Mouse (Mus musculus): ENCODE results near the gene Lrmda.

Lrmda gene

DNA sequence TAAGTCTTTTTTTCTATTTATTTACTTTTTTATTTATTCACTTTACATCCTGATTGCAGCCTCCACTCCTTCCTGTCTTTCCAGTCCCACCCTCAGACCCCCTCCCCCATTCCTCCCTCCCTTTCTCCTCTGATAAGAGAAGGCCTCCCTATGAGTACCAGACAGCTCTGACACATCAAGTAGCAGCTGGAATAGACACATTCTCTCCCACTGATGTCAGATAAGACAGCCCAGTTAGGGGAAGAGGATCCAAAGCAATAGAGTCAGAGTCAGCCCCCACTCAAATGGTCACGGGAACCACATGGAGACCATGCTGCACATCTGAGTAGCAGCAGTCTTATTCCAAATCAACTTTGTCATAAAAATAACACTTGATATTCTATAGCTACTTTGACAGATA lies 700.5 kb downstream of the Lrmda start:
- H3K36me3 ChIP-seq (ENCODE audit: insufficient read depth, low read length) = no peaks in the 10 kb centered on the region
- H3K9me3 ChIP-seq (ENCODE audit: low read length) = no peaks in the 10 kb centered on the region

DNA sequence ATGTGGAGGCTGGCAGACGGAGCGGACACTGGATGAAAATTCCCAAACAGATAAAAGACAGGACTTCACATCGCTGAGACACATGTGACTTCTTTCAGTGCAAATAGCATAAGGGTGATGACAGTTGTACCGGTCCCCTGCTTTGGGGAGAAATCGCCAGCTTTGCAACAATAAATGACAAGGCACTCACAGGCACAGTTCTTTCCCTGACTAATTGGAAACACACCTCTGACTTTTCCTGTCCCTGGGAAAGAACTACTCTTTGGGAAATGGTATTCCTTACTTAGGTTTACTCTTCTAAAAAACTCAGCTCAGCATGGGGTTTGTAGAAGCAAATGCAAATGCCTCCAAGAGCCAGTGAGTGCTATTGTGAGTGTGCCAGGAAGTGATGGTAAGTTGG lies 702.3 kb downstream of the Lrmda start:
- TF ChIP-seq POU5F1 (IDR thresholded peaks at IDR 0.05; ENCODE audit: borderline replicate concordance, low read length) = no peak
- TF ChIP-seq CTCF (conservative IDR thresholded peaks at IDR 0.05; ENCODE audit: low read length) = no peak
- TF ChIP-seq NANOG (IDR thresholded peaks at IDR 0.05; ENCODE audit: borderline replicate concordance, low read length) = no peak
- no peaks in the 10 kb centered on the region for H3K4me1 ChIP-seq (replicated peaks; ENCODE audit: low read depth, low read length)

More for the DNA sequence above, 700.5 kb downstream of the Lrmda start:
- TF ChIP-seq NANOG (IDR thresholded peaks at IDR 0.05; ENCODE audit: borderline replicate concordance, low read length) (no peak), CTCF (conservative IDR thresholded peaks at IDR 0.05; ENCODE audit: low read length) (no peak), POU5F1 (IDR thresholded peaks at IDR 0.05; ENCODE audit: borderline replicate concordance, low read length) (no peak)
- H3K4me1 ChIP-seq (replicated peaks; ENCODE audit: low read depth, low read length) = no peaks in the 10 kb centered on the region
- no peak overlapping the region for H3K4me3 ChIP-seq (replicated peaks; ENCODE audit: low read length)
- H3K27me3 ChIP-seq (ENCODE audit: insufficient read depth, low read length) = no peaks in the 10 kb centered on the region

DNA sequence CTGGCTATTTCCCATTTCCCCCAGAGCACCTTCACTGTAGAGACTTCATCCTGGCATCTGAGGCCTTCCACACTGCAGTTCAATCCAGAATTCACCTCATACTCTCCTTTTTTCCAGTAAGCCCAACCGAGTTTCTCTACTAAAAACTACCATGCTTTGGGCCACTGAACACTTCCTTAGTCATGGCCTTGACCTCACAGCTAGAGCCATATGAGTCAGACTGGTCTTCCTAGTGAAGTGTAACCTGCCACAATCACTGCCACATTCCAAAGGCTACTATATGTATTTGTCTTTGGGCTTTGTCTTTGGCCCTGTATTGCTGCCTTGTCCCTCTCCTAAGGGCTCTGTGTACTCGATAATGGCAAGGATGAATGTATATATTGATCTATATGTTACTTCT lies 708.0 kb downstream of the Lrmda start:
- H3K4me1 ChIP-seq (replicated peaks; ENCODE audit: low read depth, low read length) = no peaks in the 10 kb centered on the region
- H3K9me3 ChIP-seq (ENCODE audit: low read length) = no peaks in the 10 kb centered on the region
- no peak for TF ChIP-seq NANOG (IDR thresholded peaks at IDR 0.05; ENCODE audit: borderline replicate concordance, low read length)
- TF ChIP-seq POU5F1 (IDR thresholded peaks at IDR 0.05; ENCODE audit: borderline replicate concordance, low read length) = no peak
- TF ChIP-seq CTCF (conservative IDR thresholded peaks at IDR 0.05; ENCODE audit: low read length) = no peak
- no peak overlapping the region for H3K4me3 ChIP-seq (replicated peaks; ENCODE audit: low read length)
- no peaks in the 10 kb centered on the region for H3K36me3 ChIP-seq (ENCODE audit: insufficient read depth, low read length)
- H3K27me3 ChIP-seq (ENCODE audit: insufficient read depth, low read length) = no peaks in the 10 kb centered on the region

More for the DNA sequence above, 702.3 kb downstream of the Lrmda start:
- H3K4me3 ChIP-seq (replicated peaks; ENCODE audit: low read length) = no peak overlapping the region
- no peaks in the 10 kb centered on the region for H3K36me3 ChIP-seq (ENCODE audit: insufficient read depth, low read length)
- H3K27me3 ChIP-seq (ENCODE audit: insufficient read depth, low read length) = no peaks in the 10 kb centered on the region
- H3K9me3 ChIP-seq (ENCODE audit: low read length) = no peaks in the 10 kb centered on the region

DNA sequence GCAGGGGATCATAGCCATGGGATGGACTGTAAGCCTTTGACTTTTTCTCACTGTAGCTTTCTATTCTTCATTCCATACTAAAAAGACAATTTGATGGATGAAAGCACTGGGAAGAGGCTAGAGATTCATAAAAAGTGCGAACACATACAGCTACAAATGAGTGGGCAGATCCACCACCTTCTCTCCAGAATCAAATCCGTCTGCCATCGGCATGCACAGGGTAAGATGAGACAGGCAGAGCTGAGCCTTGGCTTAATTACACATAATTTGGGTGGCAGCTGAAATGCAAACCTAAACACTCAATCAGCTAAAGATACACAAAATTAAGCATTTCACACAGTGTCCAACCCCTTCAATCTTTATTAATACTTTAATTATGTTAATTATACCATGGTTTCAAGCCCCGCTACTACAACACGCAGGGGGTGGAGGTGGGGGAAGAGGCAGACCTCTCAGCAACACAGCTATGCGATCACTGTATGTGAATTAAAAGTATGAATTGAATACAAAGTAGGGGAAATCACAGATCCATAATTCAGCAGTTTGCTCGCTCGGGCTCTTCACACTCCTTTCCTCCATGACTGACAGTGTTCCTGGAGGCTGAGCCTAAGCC lies 709.2 kb downstream of the Lrmda start:
- H3K36me3 ChIP-seq (ENCODE audit: insufficient read depth, low read length) = no peaks in the 10 kb centered on the region
- no peaks in the 10 kb centered on the region for H3K4me1 ChIP-seq (replicated peaks; ENCODE audit: low read depth, low read length)
- TF ChIP-seq NANOG (IDR thresholded peaks at IDR 0.05; ENCODE audit: borderline replicate concordance, low read length) = no peak
- no peak for TF ChIP-seq POU5F1 (IDR thresholded peaks at IDR 0.05; ENCODE audit: borderline replicate concordance, low read length)
- TF ChIP-seq CTCF (conservative IDR thresholded peaks at IDR 0.05; ENCODE audit: low read length) = no peak
- H3K4me3 ChIP-seq (replicated peaks; ENCODE audit: low read length) = no peak overlapping the region
- H3K9me3 ChIP-seq (ENCODE audit: low read length) = no peaks in the 10 kb centered on the region
- no peaks in the 10 kb centered on the region for H3K27me3 ChIP-seq (ENCODE audit: insufficient read depth, low read length)

DNA sequence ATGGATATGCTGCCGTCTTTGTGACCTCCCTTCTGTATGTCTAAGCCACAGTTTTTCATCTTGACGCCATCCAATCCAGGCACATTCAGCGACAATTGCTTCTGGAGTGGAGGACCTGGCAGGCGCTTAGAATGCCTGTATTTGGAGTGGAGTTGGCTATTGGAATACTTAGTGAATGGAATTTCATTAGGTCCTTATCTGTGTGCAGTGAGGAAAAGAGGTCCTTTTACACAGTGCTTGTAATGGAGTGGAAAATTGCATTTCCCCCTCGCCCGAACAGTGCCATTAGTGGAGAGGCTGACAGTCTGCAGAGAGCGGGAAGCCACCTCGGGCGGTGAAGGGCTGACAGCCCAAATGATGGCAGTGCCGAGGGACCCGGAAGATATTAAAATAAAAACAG lies 719.1 kb downstream of the Lrmda start:
- H3K36me3 ChIP-seq (ENCODE audit: insufficient read depth, low read length) = no peaks in the 10 kb centered on the region
- no peak for TF ChIP-seq CTCF (conservative IDR thresholded peaks at IDR 0.05; ENCODE audit: low read length)
- no peak for TF ChIP-seq NANOG (IDR thresholded peaks at IDR 0.05; ENCODE audit: borderline replicate concordance, low read length)
- TF ChIP-seq POU5F1 (IDR thresholded peaks at IDR 0.05; ENCODE audit: borderline replicate concordance, low read length) = no peak
- no peaks in the 10 kb centered on the region for H3K27me3 ChIP-seq (ENCODE audit: insufficient read depth, low read length)
- no peaks in the 10 kb centered on the region for H3K4me1 ChIP-seq (replicated peaks; ENCODE audit: low read depth, low read length)
- no peak overlapping the region for H3K4me3 ChIP-seq (replicated peaks; ENCODE audit: low read length)
- H3K9me3 ChIP-seq (ENCODE audit: low read length) = no peaks in the 10 kb centered on the region

DNA sequence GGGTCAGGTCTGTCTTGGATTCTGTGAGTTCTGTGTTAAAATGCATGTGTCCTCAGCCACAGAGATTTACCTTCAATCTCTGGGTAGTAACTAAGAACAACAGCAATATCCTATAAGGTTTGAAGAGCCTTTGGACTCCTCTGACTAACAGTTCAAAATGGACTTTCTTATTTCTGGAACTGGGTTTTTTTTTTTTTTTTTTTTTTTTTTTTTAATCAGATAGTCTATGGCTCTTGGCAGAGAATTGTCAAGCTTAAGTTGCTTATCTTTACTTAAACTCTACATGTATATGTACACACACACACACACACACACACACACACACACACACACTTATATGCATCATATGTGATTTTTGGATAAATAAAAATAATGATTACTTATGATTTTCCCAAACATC lies 723.0 kb downstream of the Lrmda start:
- Histone ChIP-seq H3K4me1 (replicated peaks; ENCODE audit: low read depth, low read length) (peaks cover 10% of the 10 kb centered on the region), H3K36me3 (ENCODE audit: insufficient read depth, low read length) (no peaks in the 10 kb centered on the region), H3K4me3 (replicated peaks; ENCODE audit: low read length) (no peak overlapping the region), H3K27me3 (ENCODE audit: insufficient read depth, low read length) (no peaks in the 10 kb centered on the region), H3K9me3 (ENCODE audit: low read length) (no peaks in the 10 kb centered on the region)
- TF ChIP-seq NANOG (IDR thresholded peaks at IDR 0.05; ENCODE audit: borderline replicate concordance, low read length) = no peak

DNA sequence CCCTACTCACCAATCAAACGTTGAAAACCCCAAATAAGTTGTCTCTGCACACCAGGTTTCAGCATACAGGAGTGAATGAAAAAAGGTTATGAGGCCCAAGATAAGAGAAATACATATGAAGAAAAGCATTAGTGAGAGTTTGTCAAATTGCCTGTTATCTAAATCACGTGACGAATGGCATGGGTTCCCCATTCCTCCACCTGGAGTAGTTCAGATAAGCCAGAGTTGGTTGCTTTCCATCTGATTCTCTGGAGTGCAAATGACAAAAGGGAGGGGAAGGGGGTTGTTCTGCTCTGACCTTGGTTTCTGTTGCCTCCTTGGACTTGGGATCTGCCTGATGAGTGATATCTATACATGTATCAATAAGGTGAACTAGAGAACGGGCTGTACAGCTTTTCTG lies 723.8 kb downstream of the Lrmda start:
- no peaks in the 10 kb centered on the region for H3K9me3 ChIP-seq (ENCODE audit: low read length)
- H3K27me3 ChIP-seq (ENCODE audit: insufficient read depth, low read length) = no peaks in the 10 kb centered on the region
- TF ChIP-seq POU5F1 (IDR thresholded peaks at IDR 0.05; ENCODE audit: borderline replicate concordance, low read length) (no peak), NANOG (IDR thresholded peaks at IDR 0.05; ENCODE audit: borderline replicate concordance, low read length) (no peak), CTCF (conservative IDR thresholded peaks at IDR 0.05; ENCODE audit: low read length) (no peak)
- H3K4me3 ChIP-seq (replicated peaks; ENCODE audit: low read length) = no peak overlapping the region
- peaks cover 10% of the 10 kb centered on the region for H3K4me1 ChIP-seq (replicated peaks; ENCODE audit: low read depth, low read length)
- no peaks in the 10 kb centered on the region for H3K36me3 ChIP-seq (ENCODE audit: insufficient read depth, low read length)

DNA sequence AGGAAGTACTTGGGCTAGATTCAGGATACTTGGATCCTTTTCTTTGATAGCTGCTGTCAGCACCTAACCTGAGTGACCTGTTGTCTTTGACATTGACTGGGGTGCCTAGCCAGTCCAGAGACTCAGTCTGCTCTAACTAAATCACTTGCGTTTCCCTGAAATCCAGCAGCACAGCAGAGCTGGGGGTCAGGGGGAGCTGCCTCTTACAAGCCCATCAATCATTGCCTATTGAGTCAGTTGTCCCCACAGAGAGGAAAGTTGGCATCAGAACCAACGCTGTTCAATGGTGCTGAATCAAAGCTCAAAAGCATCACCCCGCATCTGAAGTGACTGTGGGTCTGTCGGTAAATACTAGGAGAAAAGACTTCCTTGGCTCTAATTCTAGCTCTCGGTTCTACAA lies 725.2 kb downstream of the Lrmda start:
- Histone ChIP-seq H3K36me3 (ENCODE audit: insufficient read depth, low read length) (no peaks in the 10 kb centered on the region), H3K4me3 (replicated peaks; ENCODE audit: low read length) (no peak overlapping the region), H3K9me3 (ENCODE audit: low read length) (no peaks in the 10 kb centered on the region), H3K4me1 (replicated peaks; ENCODE audit: low read depth, low read length) (peaks cover 10% of the 10 kb centered on the region), H3K27me3 (ENCODE audit: insufficient read depth, low read length) (no peaks in the 10 kb centered on the region)
- TF ChIP-seq CTCF (conservative IDR thresholded peaks at IDR 0.05; ENCODE audit: low read length) = no peak
- no peak for TF ChIP-seq POU5F1 (IDR thresholded peaks at IDR 0.05; ENCODE audit: borderline replicate concordance, low read length)
- TF ChIP-seq NANOG (IDR thresholded peaks at IDR 0.05; ENCODE audit: borderline replicate concordance, low read length) = no peak

DNA sequence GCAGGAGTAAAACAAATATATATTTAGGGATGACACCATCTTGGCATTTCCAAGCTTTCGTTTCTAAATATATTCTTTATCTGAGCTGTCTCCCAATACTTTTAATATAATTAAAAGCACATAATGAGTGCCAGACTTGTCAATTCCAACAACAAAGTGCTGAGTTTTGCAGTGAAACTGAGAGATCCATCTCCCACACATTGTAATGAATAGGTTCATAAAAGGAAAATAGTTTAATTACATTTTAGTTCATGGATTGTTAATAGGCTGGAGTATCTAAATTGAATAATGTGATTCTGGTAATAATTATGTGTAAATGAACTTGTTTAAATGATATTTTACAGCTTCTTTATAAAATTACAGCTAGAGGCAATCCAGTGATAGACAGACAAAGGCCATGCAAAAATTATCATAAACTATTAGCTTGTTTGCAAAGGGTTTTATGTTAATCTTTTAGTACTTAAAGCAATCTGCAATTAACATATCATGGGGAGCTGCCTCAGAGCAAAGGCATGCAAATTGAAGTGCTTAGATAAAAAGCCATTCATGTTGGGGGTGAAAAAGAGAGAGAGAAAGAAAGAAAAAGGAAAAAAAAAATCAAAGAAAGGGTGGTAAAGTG lies 725.9 kb downstream of the Lrmda start:
- no peak overlapping the region for H3K4me3 ChIP-seq (replicated peaks; ENCODE audit: low read length)
- TF ChIP-seq CTCF (conservative IDR thresholded peaks at IDR 0.05; ENCODE audit: low read length) (no peak), NANOG (IDR thresholded peaks at IDR 0.05; ENCODE audit: borderline replicate concordance, low read length) (no peak), POU5F1 (IDR thresholded peaks at IDR 0.05; ENCODE audit: borderline replicate concordance, low read length) (no peak)
- H3K4me1 ChIP-seq (replicated peaks; ENCODE audit: low read depth, low read length) = peaks cover 10% of the 10 kb centered on the region
- no peaks in the 10 kb centered on the region for H3K36me3 ChIP-seq (ENCODE audit: insufficient read depth, low read length)
- no peaks in the 10 kb centered on the region for H3K27me3 ChIP-seq (ENCODE audit: insufficient read depth, low read length)
- H3K9me3 ChIP-seq (ENCODE audit: low read length) = no peaks in the 10 kb centered on the region
